Mouse (Mus musculus) cerebellum, postnatal 10 days (tissue): ENCODE results near the gene Slc41a1.

ENCODE experiments used
- DNase-seq, 2 experiments: peaks; one replicate each; pipeline ENCODE4 v3.0.0; 2021; ENCODE audit warnings: mixed read lengths in 2 of 2

Slc41a1 gene

DNA sequence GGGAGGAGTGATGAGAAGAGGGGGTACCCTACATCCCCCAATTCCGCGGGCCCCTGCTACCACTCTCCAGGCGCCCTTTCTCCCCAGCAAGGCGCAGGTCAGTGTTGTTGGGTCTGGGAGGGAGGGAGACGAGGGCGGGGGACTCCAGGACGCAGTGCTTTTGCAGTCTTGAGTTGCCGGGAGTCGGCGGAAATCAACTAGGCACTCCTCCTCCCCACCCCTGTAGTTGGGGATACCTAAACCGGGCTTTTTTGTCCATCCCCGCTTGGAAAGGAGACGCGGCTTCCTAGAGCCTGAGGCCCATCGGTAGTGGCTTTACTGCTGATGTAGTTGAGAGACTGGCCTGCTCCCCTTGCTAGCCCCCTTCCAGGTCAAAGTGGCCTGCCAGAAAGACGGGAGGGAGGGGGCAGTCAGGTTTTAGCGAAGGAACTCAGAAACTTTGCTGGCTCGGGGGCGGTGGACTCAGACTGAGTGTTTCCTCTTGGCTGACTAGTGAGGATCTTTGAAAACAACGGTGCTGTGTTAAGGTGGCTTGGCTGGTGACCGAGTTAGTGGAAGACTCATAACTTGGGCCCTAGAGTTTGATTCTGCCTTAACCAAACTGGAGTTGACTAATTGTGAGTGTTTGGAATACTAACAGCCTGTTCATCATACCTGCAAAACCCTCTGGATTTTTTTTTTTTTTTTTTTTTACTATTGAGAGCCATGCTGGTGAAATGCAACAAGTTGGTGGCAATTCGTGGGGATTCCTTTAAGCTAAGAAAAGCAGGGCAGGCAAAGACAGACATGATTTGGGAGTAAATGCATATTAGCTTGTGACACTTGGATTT lies 1.2 kb downstream of the Slc41a1 start:
- no peak for DNase-seq

DNA sequence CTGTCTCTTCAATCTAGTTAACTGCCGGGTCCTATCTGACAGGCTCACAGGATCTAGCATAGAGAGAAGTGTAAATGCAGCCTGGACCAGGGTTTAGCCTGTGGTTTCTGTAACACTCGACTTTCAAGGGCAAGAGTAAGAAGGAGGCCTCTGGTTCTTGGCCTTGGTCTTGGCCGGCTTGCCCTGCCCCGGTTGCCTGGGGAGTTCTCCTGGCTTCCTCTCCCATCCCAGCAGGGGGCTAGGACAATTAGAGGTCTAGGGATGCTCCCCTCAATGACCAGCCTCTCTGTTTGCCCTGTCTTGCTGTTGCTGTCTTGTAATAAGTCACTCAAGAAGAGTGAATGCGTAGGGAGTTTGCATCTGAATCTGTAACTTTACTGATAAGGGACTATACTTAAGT lies 2.0 kb downstream of the Slc41a1 start:
- DNase-seq = peak; percentile 46 to 61

DNA sequence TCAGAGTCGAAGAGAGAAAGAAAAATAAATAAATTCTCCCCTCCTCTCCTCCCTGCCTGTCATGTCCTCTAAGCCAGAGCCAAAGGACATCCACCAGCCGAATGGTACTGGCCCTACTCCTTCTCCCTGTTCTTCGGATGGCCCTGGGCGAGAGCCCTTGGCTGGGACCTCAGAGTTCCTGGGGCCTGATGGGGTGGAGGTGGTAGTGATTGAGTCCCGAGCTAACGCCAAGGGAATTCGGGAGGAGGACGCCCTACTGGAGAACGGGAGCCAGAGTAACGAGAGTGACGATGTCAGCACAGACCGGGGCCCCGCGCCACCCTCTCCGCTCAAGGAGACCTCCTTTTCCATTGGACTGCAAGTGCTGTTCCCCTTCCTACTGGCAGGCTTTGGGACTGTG lies 3.3 kb downstream of the Slc41a1 start:
- DNase-seq = peak in 1 of 2 experiments; percentile 13

DNA sequence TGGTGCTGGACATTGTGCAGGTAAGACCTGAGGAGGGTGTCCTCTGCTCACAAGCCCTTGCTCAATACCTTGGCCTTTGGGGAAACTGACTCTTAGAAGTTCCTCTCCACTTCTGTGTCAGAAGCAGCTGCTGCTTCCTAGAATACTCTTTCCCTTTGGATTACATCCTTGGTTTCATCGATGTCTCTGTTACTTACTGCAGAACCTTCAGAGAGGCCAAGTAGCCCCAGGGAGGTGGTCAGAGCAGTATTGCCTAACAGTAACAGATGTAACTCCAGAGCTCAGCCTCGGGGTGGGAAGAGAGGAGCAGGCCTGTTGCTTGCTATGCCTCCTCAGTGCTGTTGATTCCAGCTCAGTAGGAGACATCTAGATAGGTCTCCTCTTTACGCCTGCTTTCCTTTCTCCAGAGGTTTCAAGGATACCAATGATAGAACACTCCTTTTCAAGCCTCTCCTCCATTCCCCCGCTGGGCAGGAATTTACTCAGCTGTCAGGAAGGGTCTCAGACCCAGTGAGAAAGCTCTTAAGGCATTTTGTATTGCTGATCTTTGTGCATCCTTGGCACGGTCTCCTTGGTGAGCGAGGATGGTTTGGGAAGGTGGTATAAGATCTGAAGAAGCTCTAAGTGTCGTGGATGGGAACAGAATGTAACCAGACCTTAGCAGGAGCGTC lies 3.8 kb downstream of the Slc41a1 start:
- DNase-seq = no peak

DNA sequence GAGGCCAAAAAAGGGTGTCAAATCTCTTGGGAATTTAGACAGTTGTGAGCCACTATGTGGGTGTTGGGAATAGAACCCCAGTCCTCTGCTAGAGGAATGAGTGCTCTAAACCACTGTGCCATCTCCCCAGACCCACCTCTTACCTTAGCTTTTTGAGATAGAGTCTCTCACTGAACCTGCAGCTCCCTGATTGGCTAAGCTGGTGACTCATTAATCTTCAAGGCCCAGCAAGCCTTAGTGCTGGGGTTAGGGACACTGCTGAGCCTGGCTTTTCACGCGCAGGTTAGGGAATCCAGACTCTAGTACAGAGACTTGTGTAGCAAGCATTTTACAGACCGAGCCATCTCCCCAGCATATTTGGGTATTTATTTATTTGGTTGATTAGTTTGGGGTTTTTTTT lies 9.7 kb downstream of the Slc41a1 start:
- DNase-seq = no peak

DNA sequence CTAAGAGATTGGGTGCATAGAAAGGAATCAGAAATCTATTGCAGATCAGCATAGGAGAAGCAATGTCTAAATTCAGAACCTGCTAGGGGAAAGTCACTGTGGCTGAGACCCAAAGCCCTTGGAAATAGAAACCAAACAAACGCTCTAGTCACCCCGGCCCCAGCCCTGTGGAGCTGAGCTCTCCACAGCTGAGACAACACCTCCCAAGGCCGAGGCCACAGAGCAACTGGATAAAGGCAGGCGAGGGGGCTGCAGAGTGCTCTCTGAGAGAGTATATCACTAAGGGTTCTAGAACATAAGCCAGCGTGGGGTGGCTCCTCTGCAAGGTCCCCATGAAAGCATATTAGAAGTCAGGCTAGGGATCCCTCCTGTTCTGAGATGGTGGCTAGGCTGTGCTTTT lies 11.2 kb downstream of the Slc41a1 start:
- no peak for DNase-seq

DNA sequence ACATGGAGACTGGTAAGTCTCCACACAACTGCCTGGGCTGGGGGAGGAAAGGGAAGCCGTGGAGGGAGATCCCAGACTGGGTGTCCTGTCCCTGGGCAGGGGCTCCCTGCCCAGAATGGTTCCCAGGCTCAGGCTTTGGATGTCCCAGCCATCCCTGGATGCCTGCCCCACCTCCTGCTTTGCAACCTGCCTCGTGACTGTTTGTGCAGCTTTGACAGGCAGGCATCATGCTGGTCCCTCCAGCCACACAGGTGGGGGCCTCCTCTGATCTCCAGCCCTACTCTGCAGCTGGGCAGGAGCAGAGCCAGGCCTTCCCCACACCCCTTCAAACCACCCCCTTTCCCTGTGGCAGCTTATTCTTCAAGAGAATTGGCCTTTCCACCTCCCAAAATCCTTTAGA lies 12.0 kb downstream of the Slc41a1 start:
- peak; percentile 51 to 63 for DNase-seq

DNA sequence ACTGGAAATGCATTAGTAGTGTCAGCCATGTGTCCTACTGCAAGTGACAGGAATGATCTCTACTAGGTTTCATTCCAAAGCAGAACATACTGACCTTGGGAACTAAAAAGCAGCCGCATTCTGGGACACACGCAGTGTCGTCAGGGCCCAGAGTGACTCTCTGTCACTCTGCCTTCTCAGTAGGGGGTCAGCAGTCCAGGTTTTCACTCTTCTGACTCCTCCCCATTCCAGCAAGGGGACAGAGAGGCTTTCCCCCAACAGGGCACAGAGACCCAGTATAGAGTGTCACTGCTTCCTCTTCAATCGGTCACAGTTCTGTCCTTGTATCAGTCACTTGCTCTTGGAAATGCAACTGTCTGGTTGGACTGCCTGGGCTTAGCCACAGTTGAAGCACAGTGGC lies 14.9 kb downstream of the Slc41a1 start:
- DNase-seq = no peak

DNA sequence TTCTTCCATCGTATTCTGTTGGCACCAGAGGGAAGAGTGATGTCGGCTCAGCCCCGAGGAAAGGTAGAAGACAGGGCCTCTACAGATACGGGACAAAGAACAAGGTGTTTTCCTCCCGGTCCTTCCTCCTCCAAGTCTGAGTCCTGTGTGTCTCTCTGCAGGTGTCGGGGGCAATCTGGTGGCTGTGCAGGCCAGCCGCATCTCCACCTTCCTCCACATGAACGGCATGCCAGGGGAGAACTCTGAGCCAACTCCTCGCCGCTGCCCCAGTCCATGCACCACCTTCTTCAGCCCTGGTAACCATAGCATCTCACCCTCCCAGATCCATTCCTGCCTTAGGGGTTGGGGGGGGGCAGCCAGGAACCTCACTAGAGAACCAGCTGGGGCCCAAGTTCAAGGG lies 16.5 kb downstream of the Slc41a1 start:
- peak; percentile 37 to 47 for DNase-seq

DNA sequence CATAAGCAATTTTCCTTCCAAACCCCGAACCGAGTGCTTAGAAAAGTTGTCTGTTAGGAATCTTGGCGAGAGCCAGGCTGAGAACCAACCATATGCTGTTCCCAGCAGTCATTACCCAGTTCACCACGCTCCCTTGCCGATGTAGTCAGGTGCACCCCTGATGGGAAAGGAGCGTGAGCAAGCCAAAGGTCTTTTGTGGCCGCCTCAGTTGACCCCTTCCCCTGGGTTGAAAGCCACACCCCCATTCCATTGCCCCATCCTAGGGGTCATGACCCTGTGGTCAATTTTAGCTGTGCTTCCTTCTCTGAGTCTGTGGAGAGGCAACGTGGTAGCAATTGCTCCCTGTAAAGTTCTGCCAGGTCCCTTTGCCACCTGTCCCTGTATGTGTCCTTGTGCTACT lies 17.6 kb downstream of the Slc41a1 start:
- DNase-seq = peak in 1 of 2 experiments; percentile 34

DNA sequence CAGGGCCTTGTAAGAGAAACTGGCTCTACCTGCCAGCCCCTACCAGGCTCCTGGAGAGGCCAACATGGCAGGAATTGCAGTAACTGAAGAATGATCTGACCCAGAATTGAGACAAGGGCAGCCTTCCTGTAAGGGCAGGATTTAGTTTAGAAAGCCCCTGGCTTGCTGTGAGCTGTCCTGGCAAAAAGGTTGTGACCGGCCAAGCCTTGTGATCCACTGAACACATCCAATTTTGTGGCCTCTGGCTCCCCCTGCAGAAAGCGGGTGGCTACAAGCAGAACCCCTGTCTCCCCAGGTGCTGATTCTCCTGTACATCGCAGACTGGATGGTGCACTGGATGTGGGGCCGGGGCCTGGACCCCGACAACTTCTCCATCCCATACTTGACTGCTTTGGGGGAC lies 19.0 kb downstream of the Slc41a1 start:
- peak; percentile 88 to 89 for DNase-seq

DNA sequence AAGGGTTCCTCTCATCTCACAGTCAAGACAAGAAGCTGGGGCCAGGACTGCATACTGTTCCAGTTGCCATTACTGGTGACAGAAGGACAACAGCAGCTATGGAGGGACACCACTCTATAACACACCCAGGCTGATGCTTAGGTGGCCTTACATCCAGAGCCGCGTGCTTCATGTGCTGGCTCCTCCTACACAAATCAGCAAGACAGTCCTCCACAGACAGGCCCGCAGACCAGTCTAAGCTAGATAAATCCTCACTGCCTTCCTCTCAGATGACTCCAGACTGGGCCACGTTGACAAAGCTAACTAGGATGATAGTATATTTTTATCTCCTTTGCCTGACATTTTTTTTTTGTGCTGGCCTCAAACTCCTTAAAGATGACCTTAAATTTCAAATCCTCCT lies 34.5 kb downstream of the Slc41a1 start:
- DNase-seq = no peak

DNA sequence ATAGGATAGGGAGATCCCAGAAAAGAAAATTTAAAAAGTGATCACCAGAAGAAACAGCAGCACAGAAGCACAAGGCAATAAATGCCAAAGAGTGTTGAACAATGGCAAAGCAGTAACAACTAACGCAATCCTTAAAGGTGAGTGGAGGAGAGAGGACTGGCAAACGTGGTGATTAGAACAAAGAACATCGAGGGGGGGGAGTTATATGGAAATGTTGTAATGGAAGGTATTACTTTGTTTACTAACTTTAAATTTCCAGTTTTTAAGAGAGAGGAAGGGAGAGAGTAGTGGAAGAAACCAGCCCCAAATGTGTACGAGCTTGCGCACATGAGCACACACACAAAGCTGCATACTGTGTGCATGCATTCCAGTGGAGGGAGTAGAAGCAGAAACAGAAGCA lies 38.3 kb downstream of the Slc41a1 start:
- DNase-seq = no peak

DNA sequence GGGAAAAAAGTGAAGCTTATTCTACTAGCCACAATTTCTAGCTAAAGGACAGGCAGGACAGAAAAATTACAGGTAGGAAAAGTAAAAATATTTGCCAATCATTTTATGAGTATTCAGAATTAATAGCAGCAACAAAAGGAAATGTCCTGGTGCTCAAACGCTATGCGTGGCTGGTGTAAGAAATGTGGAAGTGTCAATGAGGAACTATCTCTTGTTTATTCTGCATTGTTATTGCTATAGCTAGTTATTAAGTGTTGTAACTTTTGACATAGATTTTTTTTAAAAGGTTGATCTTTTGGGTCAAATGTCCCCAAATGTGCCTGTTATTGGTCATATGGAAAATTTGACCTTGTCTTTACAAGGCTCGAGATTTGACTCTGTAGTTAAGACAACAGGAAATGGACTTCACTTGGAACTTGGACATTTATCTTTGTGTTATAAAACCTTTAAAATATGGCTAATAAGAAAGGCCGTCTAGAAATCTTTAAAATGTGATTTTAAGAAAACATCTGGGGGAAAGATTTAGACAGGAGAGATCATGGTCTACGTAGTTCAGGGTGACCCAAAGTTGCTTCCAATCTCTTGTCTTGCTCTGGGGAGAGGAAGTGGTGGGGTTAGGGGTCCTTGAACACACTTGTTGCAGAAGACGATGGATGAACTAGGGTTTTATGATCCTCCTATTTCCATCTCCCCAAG lies 39.2 kb downstream of the Slc41a1 start:
- DNase-seq = no peak

DNA sequence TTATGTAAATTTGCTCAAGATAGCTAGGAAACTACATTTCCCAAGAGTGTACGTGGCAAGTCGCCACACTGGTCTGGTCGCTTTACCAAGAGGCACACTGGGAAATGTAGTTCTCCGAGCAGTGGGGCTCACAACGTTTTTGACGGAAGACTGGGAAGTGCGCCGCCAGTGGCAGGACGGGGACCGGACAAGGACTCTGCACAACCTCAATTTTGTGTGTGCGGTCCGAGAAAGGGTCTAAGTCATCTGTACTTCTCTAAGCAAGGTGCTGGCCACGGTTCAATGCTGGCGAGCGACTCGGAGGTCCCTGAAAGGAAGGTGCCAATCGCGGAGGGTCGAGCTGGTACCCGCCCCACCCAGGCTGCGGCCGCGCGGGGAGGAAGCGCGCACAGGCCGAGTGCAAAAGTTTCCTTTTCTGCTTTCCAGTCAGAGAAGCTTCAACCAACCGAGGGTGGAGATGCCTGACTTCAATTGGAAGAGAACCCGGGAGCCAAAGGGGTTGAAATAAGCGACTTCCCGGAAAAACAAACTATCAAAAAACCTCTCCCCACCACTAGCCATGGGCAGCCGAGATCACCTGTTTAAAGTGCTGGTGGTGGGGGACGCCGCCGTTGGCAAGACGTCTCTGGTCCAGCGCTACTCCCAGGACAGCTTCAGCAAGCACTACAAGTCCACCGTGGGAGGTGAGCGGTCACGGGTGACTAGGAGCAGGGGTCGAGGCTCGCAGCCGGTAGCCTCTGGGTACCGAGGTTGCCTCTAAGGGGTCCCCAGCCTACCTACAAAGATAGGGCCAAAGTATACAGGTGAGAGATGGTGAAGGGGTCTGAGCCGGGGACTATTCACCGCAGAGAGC lies 40.0 kb downstream of the Slc41a1 start, which contains the start of gene Rab29:
Rab29 (plus strand) TSS at position 132 of the 853 bp plus-strand sequence.
- peak; percentile 96 to 97 for DNase-seq

DNA sequence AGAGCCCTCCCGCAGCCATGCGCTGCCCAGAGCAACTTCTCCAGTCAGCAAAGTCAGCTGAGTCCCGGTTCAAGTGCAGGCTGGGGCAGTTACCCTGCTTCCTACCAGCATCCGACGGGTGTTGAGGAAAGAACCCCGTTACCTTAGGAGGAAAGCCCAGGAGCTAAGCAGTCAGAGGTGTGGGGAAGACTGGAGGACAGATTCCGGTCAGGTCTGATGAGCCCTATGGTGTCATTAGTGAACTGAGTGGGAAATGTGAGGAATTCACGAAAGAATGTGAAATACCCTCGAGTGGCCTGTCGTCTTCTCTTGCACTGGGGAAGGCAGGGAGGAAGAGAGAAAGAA lies 40.6 kb downstream of the Slc41a1 start:
- no peak for DNase-seq

DNA sequence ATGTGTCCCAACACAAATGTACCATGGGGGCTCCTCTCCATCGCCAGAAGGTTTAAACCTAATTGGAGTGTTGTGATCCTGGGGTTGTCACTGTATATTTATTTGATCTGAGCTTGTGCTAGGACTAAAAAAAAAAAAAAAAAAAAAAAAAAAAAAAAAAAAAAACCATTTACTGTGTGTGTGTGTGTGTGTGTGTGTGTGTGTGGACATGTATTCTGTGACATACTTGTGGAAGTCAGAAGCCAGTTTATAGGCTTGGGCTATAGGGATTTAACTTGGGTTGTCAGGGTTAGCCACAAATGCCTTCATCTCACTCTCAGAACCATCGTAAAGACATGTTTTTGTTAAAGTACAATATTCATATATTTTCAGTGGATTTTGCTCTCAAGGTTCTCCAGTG lies 42.3 kb downstream of the Slc41a1 start:
- no peak for DNase-seq

DNA sequence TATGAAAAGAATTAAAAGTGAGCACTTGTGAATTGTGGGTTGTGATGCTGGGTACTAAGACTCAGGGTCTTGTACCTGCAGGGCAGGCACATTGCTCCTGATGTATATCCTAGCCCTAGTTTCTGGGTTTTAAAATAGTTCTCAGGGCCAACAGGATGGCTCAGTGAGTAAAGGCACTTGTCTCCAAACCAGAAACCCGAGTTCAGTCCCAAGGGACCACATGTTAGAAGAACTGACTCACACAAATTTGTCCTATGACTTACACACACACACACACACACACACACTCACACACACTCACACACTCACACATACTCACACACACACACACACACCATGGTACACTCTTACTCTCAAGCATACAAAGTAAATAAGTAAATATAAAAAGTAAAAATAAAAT lies 45.6 kb downstream of the Slc41a1 start:
- DNase-seq = no peak

DNA sequence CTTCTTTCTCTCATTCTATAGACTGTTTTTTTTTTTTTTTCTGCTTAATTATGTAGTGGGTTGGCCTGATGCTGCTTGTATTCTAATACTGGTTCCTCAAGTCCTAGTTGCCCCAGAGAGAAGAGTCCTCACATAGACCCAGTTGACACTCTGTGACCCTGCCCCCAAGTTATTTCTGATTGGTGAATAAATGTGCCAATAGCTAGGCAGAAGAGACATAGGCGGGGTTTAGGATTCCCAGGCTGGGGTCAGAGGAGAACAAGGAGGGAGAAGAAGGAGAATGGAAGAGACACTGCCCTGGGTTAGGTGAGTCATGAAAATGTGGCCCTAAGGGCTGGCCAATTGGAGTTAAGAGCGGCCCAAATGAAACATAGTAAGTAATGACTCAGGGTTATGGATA lies 52.5 kb downstream of the Slc41a1 start:
- no peak for DNase-seq

DNA sequence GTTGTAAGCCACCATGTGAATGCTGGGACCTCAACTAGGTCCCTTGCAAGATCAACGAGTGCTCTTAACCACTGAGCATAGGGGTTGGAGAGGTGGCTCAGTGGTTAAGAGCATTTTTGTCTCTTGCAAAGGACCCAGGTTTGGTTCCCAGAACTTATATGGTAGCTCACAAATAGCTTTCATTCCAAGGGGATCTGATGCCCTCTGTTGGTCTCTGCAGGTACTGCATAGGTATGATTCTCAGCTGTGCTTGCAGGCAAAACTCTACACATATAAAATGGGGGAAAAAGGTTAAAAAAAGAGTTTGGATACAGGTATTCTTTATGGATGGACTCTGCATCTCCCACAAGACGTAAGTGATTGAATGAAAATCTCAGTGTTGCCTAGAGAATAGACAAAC lies 55.5 kb downstream of the Slc41a1 start:
- DNase-seq = peak; percentile 22 to 35

DNA sequence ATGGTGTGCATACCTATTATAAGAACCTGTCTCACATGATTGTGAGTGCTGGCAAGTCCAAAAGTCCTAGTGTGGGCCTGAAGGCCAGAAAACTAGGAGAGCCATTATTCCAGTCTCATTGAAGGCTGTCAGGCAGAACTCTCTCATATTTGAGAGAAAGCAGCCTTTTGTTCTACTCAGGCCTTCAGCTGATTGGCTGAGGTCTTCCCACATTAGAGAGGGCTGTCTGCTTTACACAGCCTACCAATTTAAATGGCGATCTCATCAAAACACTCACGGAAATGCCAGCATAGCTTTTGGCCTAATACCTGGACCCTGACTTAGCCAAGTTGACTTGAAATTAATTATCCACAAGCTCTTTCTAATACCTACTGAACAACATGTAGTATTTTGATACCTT lies 58.9 kb downstream of the Slc41a1 start:
- no peak for DNase-seq

DNA sequence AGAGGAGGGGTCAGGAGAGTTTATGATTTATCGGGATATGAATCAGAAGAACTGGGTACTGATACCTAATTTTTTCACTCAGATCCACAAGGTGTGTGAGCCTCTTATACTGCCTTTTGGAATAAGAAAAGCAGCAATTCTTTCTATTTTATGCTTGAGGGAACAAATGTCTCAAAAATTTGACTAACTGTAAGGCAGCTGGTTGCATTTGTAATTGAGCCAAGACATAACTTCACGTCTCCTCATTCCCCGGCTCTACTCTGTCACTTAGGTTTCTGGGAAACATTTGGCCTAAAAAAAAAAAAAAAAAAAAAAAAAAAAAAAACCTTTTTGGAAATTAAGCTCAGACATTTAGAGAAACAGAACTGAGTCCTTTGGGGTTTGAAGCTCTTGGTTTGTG lies 59.3 kb downstream of the Slc41a1 start:
- no peak for DNase-seq
